Mouse (Mus musculus): ENCODE measurements at regions not wholly inside any gene's neighbourhood (a gene's known extent, or its start where the extent isn't known, plus 50 kb on each side); places are given as distances from the start of the nearest gene placed in this dataset.

GRCm38 (mm10) chr12:7537389-7537788, 440.1 kb upstream of the Apob start:
- in situ Hi-C loops (cut with MboI; ENCODE audit: low pct_unique_long_range_greater_than_20kb), result no loop called here
- CTCF ChIA-PET, result no interaction called here
- no peak for TF ChIP-seq CTCF (IDR thresholded peaks at IDR 0.05)
- H3K27me3 ChIP-seq, result peaks cover 18% of the 10 kb centered on the region
- DNase-seq (ENCODE audit: low read depth, low spot score) (no peak), ATAC-seq (no peak)
- POLR2A ChIA-PET, result no interaction called here

DNA sequence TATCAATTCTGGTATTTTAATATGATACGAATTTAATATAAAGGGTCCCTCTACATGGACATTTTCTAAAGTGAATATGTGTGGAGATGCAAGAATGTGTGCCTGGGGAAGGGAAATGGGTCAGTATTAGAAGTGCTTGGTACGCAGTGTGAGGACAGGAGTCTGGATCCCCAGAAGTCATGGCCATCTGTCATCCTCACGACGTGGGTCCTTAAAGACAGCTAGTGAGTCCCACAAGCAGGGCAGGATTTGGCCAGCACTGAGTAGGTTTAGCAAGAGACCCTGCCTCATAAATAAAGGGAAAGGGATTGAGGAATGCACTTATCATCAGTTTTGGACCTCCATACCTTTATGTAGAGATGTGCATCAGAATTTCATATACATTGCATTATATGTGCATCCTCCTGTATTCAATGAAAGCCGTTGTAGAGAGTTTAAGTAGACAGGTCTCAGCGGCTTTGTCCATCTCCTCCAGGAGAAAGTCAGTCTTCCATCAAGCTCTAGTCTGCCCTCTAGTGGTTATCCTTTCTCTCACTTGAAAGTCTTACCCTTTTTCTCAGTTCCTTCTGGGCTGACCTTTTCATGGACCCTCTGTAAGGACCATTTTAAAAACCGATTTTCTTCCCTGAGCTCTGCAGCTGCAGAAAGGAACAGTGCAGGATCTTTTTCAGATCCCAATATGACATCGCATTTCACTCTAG, 434.0 kb upstream of the Apob start:
- in situ Hi-C loops (cut with MboI; ENCODE audit: low pct_unique_long_range_greater_than_20kb), result no loop called here
- H3K27me3 ChIP-seq, result peaks cover 24% of the 10 kb centered on the region
- CTCF ChIA-PET, result no interaction called here
- DNase-seq (ENCODE audit: low read depth, low spot score) (no peak), ATAC-seq (no peak)
- TF ChIP-seq CTCF (IDR thresholded peaks at IDR 0.05), result peak; percentile 18
- POLR2A ChIA-PET, result no interaction called here

DNA sequence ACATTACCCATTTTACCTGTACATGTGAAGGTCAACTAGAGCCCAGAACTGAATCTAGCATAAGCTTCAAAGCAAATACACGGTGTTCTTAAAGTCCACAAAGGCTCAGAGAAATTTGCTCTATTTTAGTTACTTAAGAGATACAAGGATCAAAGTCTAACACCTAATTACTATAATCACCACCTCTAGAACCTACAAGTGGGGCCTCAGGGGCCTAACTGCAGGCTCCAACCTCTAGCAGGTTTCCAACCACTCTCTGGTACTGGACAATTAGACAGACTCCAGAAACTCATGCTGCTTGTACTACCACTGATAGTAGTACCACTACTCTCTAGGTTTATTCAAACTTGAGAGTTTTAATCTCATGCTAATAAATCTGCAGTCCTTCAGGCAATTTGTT, 428.7 kb upstream of the Apob start:
- in situ Hi-C loops (cut with MboI; ENCODE audit: low pct_unique_long_range_greater_than_20kb), result no loop called here
- TF ChIP-seq CTCF (IDR thresholded peaks at IDR 0.05), result no peak
- ATAC-seq, result no peak

DNA sequence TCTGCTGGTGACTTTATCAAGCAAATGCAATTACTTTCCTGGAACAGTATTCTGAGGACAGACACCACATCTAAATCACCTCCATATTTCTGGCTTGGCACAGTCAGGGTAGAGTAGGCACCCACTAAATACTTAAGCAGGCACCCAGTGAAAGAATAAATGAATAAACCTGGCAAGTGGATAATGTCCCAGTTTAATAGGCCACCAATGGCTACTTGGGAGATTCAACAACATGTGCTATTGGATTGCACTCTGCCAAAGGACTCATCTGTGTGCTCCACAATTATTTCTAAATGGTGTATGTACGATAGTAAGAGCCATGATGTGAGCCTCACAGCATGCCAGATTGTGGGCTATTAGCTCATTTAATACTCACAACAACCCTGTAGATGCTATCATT, 417.2 kb upstream of the Apob start:
- in situ Hi-C loops (cut with MboI; ENCODE audit: low pct_unique_long_range_greater_than_20kb), result no loop called here

More for the DNA sequence above, 428.7 kb upstream of the Apob start:
- no peak for DNase-seq (ENCODE audit: low read depth, low spot score)
- ChIA-PET POLR2A (no interaction called here), CTCF (no interaction called here)
- peaks cover 7% of the 10 kb centered on the region for H3K27me3 ChIP-seq

DNA sequence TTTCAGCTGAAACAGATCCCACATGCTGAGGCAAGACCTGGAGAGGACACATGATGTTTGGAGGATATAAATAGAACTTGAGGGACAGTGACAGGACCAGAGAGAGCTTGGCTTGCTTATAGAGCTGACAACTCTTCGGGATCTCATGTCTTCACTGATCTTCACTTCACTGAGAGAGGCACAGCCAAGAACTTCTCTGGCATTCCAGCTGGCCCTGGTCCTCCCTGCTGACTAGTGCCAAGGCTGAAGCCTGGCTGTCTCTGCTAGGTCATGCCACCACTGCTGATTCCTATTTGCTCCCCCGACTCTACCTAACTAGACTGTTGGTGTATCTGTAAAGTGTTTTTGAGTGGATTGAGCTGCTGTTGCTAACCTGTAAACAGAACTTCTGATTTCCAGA, 401.4 kb upstream of the Apob start:
- in situ Hi-C loops (cut with MboI; ENCODE audit: low pct_unique_long_range_greater_than_20kb), result no loop called here
- peaks cover 2% of the 10 kb centered on the region for H3K27me3 ChIP-seq
- CTCF ChIA-PET, result no interaction called here
- POLR2A ChIA-PET, result no interaction called here
- DNase-seq (ENCODE audit: low read depth, low spot score), result no peak
- no peak for ATAC-seq
- no peak for TF ChIP-seq CTCF (IDR thresholded peaks at IDR 0.05)

More for the DNA sequence above, 417.2 kb upstream of the Apob start:
- peaks cover 6% of the 10 kb centered on the region for H3K27me3 ChIP-seq
- ChIA-PET POLR2A (no interaction called here), CTCF (no interaction called here)
- no peak for TF ChIP-seq CTCF (IDR thresholded peaks at IDR 0.05)
- ATAC-seq, result no peak
- DNase-seq (ENCODE audit: low read depth, low spot score), result no peak

DNA sequence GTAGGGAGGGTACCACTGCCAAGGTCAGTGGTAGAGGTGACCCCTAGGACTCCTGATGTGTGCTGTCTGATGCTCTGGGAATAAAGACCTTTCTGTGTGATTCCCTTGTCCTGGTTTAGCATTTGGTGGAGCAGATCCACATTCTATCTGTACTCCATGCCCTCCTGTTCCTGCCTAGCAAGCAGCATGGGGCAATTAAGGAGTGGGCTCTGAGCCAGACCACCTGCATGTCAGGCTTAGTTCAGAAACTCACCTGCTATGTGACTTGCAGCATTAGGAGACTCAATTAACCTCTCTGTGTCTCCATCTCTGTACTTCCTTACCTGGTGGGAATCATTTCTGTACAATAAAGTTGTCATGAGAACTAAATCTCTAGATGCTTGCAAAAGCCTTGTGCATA, 389.9 kb upstream of the Apob start:
- TF ChIP-seq CTCF (IDR thresholded peaks at IDR 0.05), result no peak
- DNase-seq (ENCODE audit: low read depth, low spot score), result no peak
- ChIA-PET POLR2A (no interaction called here), CTCF (no interaction called here)
- in situ Hi-C loops (cut with MboI; ENCODE audit: low pct_unique_long_range_greater_than_20kb), result no loop called here
- peaks cover 3% of the 10 kb centered on the region for H3K27me3 ChIP-seq
- ATAC-seq, result no peak

GRCm38 (mm10) chr12:7611272-7612092, 366.0 kb upstream of the Apob start:
- ChIA-PET CTCF (no interaction called here), POLR2A (no interaction called here)
- H3K27me3 ChIP-seq, result no peaks in the 10 kb centered on the region
- DNase-seq (ENCODE audit: low read depth, low spot score) (no peak), ATAC-seq (no peak)
- TF ChIP-seq CTCF (IDR thresholded peaks at IDR 0.05), result no peak
- in situ Hi-C loops (cut with MboI; ENCODE audit: low pct_unique_long_range_greater_than_20kb), result no loop called here

DNA sequence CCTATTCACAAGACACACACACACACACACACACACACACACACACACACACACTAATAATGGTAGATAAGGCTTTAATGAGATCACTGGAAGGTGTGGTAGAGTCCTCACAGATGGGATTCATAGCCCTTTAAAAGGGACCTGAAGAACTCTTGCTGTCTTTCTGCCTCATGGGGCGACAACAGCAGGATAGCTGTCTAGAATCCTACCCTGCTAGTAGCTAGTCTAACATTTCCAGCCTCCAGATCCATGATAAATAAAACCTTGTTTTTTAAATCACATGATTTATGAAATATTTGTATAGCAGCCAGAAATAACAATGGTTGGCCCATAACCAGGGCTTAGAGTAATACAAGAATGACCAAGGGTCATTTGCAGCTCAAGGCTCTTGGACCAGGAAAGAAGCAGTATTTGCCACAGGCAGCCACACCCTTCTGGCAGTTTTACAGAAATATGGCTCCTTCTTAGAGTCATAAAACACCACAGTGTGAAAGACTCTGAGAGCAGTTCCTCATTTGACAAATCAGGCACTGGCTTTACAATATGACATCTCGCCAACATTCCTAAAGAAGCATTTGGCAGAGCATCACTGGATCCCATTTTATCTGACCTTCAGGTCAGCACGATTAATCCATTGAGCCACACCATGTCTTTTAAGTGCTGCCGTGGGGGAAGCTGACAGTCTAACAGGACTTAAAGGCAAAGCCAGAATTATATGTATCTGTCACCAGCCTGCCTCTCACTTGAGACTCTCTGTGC, 340.9 kb upstream of the Apob start:
- TF ChIP-seq CTCF (IDR thresholded peaks at IDR 0.05), result no peak
- DNase-seq (ENCODE audit: low read depth, low spot score), result no peak
- POLR2A ChIA-PET, result no interaction called here
- ATAC-seq, result no peak
- H3K27me3 ChIP-seq, result no peaks in the 10 kb centered on the region
- in situ Hi-C loops (cut with MboI; ENCODE audit: low pct_unique_long_range_greater_than_20kb), result no loop called here
- CTCF ChIA-PET, result no interaction called here

DNA sequence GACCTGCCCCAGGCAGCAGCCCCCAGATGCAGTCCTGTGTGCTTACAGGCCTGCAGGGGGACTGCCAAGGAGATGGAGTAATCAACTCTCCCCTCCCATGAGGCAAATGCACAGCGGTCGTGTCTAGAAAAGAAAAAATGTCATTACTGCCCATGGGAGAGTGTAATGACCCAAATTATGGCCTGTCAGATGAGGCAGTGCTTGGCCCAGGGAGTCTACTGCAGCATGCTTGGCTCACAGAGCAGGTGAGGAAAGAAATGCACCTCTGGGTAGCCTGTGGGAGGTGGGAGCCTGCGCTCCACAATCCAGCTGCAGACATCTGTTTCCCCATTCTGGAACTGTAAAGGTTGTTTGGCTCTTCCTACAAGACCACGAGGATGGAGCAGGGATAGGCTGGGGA, 339.8 kb upstream of the Apob start:
- H3K27me3 ChIP-seq, result no peaks in the 10 kb centered on the region
- ChIA-PET POLR2A (no interaction called here), CTCF (no interaction called here)
- DNase-seq (ENCODE audit: low read depth, low spot score) (no peak), ATAC-seq (no peak)
- TF ChIP-seq CTCF (IDR thresholded peaks at IDR 0.05), result no peak
- in situ Hi-C loops (cut with MboI; ENCODE audit: low pct_unique_long_range_greater_than_20kb), result no loop called here

- in situ Hi-C loops (cut with MboI; ENCODE audit: low pct_unique_long_range_greater_than_20kb), result no loop called here
- no peak for ATAC-seq
- no peak for TF ChIP-seq CTCF (IDR thresholded peaks at IDR 0.05)
- H3K27me3 ChIP-seq, result no peaks in the 10 kb centered on the region
- no peak for DNase-seq (ENCODE audit: low read depth, low spot score)
- ChIA-PET CTCF (no interaction called here), POLR2A (no interaction called here)
Observed at GRCm38 (mm10) chr12:7650851-7651250, 326.6 kb upstream of the Apob start.

- in situ Hi-C loops (cut with MboI; ENCODE audit: low pct_unique_long_range_greater_than_20kb), result no loop called here
- TF ChIP-seq CTCF (IDR thresholded peaks at IDR 0.05), result no peak
- no peak for DNase-seq (ENCODE audit: low read depth, low spot score)
- ATAC-seq, result no peak
- H3K27me3 ChIP-seq, result peaks cover 14% of the 10 kb centered on the region
- ChIA-PET POLR2A (no interaction called here), CTCF (no interaction called here)
Observed at GRCm38 (mm10) chr12:7662027-7662426, 315.4 kb upstream of the Apob start.

All from Patski (cell line).